Comparison of ENCODE assay signal across 8 mouse cellular contexts in genomic region chr17:13008528-13008927, GRCm38 (mm10). TPM values are rescaled to one million over a fixed set of nuclear protein-coding genes. Genes with fewer than 3 reads are reported as not detected.
DNase-seq lines count a peak whose midpoint lies in the region; ATAC-seq and TF ChIP-seq lines count a peak whose summit lies in the region.

No protein-coding gene starts in this region.

- peak overlapping the region; percentile 87 for H3K4me2 ChIP-seq in heart, embryonic 11.5 days
- H3K4me2 ChIP-seq in kidney, embryonic 15.5 days = peak overlapping the region; percentile 84

- WGBS in cerebellum, adult 2 months = 1% methylated on average over 10 of the region's 10 CpGs
- WGBS in heart, embryonic 11.5 days (ENCODE audit: insufficient replicate concordance) = 5% methylated on average over 10 of the region's 10 CpGs
- WGBS in kidney, embryonic 15.5 days = 3% methylated on average over 10 of the region's 10 CpGs

- ATAC-seq in cerebellum, adult (ENCODE audit: insufficient number of reproducible peaks, low FRiP score, low TSS enrichment) = no peak
- no peak for ATAC-seq in heart, embryonic 11.5 days (replicated peaks; ENCODE audit: insufficient number of reproducible peaks, low FRiP score, low TSS enrichment)
- 0 out of 2 replicates have a peak, but pooled peaks have one; percentile 1 for ATAC-seq in kidney, embryonic 15.5 days (replicated peaks; ENCODE audit: low FRiP score)
- ATAC-seq in monocyte, adult 5-6 weeks (replicated peaks; ENCODE audit: insufficient number of reproducible peaks, low FRiP score, low TSS enrichment, poor library complexity, severe bottlenecking) = no peak

- TF ChIP-seq POLR2A in cerebellum, adult 2 months (IDR thresholded peaks at IDR 0.05; ENCODE audit: borderline replicate concordance, insufficient read depth, low read length) = no peak

- TF ChIP-seq CTCF in cerebellum, adult 2 months (IDR thresholded peaks at IDR 0.05; ENCODE audit: borderline replicate concordance, insufficient read depth, low read depth, low read length) = no peak

- no peaks in the 10 kb centered on the region for H3K4me1 ChIP-seq in cerebellum, adult 2 months (ENCODE audit: control insufficient read depth, insufficient read depth, low read length)
- peaks cover 7% of the 10 kb centered on the region; the same call in 1 of the 2 replicates for H3K4me1 ChIP-seq in heart, embryonic 11.5 days (ENCODE audit: control insufficient read depth, insufficient read depth, low read length)
- H3K4me1 ChIP-seq in kidney, embryonic 15.5 days = peaks cover 16% of the 10 kb centered on the region

- H3K9ac ChIP-seq in heart, embryonic 11.5 days (ENCODE audit: low read depth, low read length) = peak overlapping the region; percentile 88
- H3K9ac ChIP-seq in kidney, embryonic 15.5 days = peak overlapping the region; percentile 83

- peaks cover 5% of the 10 kb centered on the region; the same call in 1 of the 2 replicates for H3K36me3 ChIP-seq in heart, embryonic 11.5 days (ENCODE audit: control insufficient read depth, insufficient read depth, low read length)
- peaks cover 32% of the 10 kb centered on the region for H3K36me3 ChIP-seq in kidney, embryonic 15.5 days

- peak in 1 of 2 experiments; percentile 32 for DNase-seq in cerebellum, adult 2 months
- peak; percentile 22 to 43 for DNase-seq in adrenal gland, postnatal 36 days
- DNase-seq in lung, postnatal 14 days = peak; percentile 13
- DNase-seq in testis, postnatal 10 days (ENCODE audit: low spot score) = peak; percentile 47

- no peaks in the 10 kb centered on the region for H3K27me3 ChIP-seq in cerebellum, adult 2 months (ENCODE audit: control insufficient read depth, insufficient read depth, low read length)
- no peaks in the 10 kb centered on the region for H3K27me3 ChIP-seq in heart, embryonic 11.5 days (ENCODE audit: control insufficient read depth, insufficient read depth, low read length)
- no peaks in the 10 kb centered on the region for H3K27me3 ChIP-seq in kidney, embryonic 15.5 days

- H3K9me3 ChIP-seq in heart, embryonic 11.5 days (replicated peaks; ENCODE audit: control insufficient read depth, low read length) = no peaks in the 10 kb centered on the region
- no peaks in the 10 kb centered on the region for H3K9me3 ChIP-seq in kidney, embryonic 15.5 days (replicated peaks)

- H3K27ac ChIP-seq in cerebellum, adult 2 months (ENCODE audit: insufficient read depth, low read length) = peak overlapping the region; percentile 79; the same call in 1 of the 2 replicates
- H3K27ac ChIP-seq in heart, embryonic 11.5 days (ENCODE audit: low read depth, low read length) = peak overlapping the region; percentile 95
- H3K27ac ChIP-seq in kidney, embryonic 15.5 days = peak overlapping the region; percentile 96

- peak overlapping the region; percentile 84 for H3K4me3 ChIP-seq in cerebellum, adult 2 months (replicated peaks; ENCODE audit: insufficient read depth, low read depth, low read length)
- peak overlapping the region; percentile 92 for H3K4me3 ChIP-seq in heart, embryonic 11.5 days (ENCODE audit: low read depth, low read length)
- H3K4me3 ChIP-seq in kidney, embryonic 15.5 days (replicated peaks) = peak overlapping the region; percentile 96

RNA-seq across cellular contexts. Expression of gene Sod2, which starts 1.9 kb away (rescaled TPM):
- 269 and 280 TPM in 2 replicates for polyA plus RNA-seq in cerebellum, adult 2 months (2012; rRNA removed)
- 100 to 1,000 TPM; 383 to 457 TPM for total RNA-seq in adrenal gland, postnatal 36 days (2021)
- polyA plus RNA-seq in heart, embryonic 11.5 days (2014; fragmentation: Nextera tagmentation; extraction: Ambion mirVana) = 308 and 326 TPM in 2 replicates
- polyA plus RNA-seq in kidney, embryonic 15.5 days (2015; fragmentation: Nextera tagmentation; extraction: Ambion mirVana) = 140 and 141 TPM in 2 replicates
- total RNA-seq in monocyte, adult 5-6 weeks (2017) = 65.9 to 86.6 TPM (median 72.3 TPM) in 3 replicates

RNA-seq across cellular contexts. Expression of gene Wtap, which starts 14.6 kb away (rescaled TPM):
- polyA plus RNA-seq in cerebellum, adult 2 months (2012; rRNA removed) = 57.6 and 57.7 TPM in 2 replicates
- 10 to 100 TPM; 59.6 to 61.9 TPM for total RNA-seq in adrenal gland, postnatal 36 days (2021)
- 83.4 and 88.8 TPM in 2 replicates for polyA plus RNA-seq in heart, embryonic 11.5 days (2014; fragmentation: Nextera tagmentation; extraction: Ambion mirVana)
- 134 and 139 TPM in 2 replicates for polyA plus RNA-seq in kidney, embryonic 15.5 days (2015; fragmentation: Nextera tagmentation; extraction: Ambion mirVana)
- 228 to 388 TPM (median 260 TPM) in 3 replicates for total RNA-seq in monocyte, adult 5-6 weeks (2017)

RNA-seq across cellular contexts. Expression of gene Gpr31b, which starts 43.6 kb away (rescaled TPM):
- not detected in 2 replicates for polyA plus RNA-seq in cerebellum, adult 2 months (2012; rRNA removed)
- under 1 TPM in 1 of 2 experiments, not detected in 1; 0.73 TPM for total RNA-seq in adrenal gland, postnatal 36 days (2021)
- 0.19 TPM in 1 of 2 replicates, not detected in the other for polyA plus RNA-seq in heart, embryonic 11.5 days (2014; fragmentation: Nextera tagmentation; extraction: Ambion mirVana)
- polyA plus RNA-seq in kidney, embryonic 15.5 days (2015; fragmentation: Nextera tagmentation; extraction: Ambion mirVana) = 0.13 TPM in 1 of 2 replicates, not detected in the other
- 1.3 to 2.8 TPM in 2 of 3 replicates, not detected in the other for total RNA-seq in monocyte, adult 5-6 weeks (2017)

RNA-seq across cellular contexts. Expression of gene Acat2, which starts 48.0 kb away (rescaled TPM):
- 45.4 and 50.6 TPM in 2 replicates for polyA plus RNA-seq in cerebellum, adult 2 months (2012; rRNA removed)
- 100 to 1,000 TPM in 1 of 2 experiments, 10 to 100 TPM in 1; 95.1 to 133 TPM for total RNA-seq in adrenal gland, postnatal 36 days (2021)
- polyA plus RNA-seq in heart, embryonic 11.5 days (2014; fragmentation: Nextera tagmentation; extraction: Ambion mirVana) = 38.3 and 56.5 TPM in 2 replicates
- 136 and 145 TPM in 2 replicates for polyA plus RNA-seq in kidney, embryonic 15.5 days (2015; fragmentation: Nextera tagmentation; extraction: Ambion mirVana)
- total RNA-seq in monocyte, adult 5-6 weeks (2017) = 5.4 to 12.1 TPM (median 10.4 TPM) in 3 replicates

RNA-seq across cellular contexts. Expression of gene Tcp10b, which starts 52.4 kb away (rescaled TPM):
- 0.62 and 0.67 TPM in 2 replicates for polyA plus RNA-seq in cerebellum, adult 2 months (2012; rRNA removed)
- total RNA-seq in adrenal gland, postnatal 36 days (2021) = 1 to 10 TPM in 1 of 2 experiments, under 1 TPM in 1; 0.73 to 1.0 TPM
- polyA plus RNA-seq in heart, embryonic 11.5 days (2014; fragmentation: Nextera tagmentation; extraction: Ambion mirVana) = not detected in 2 replicates
- polyA plus RNA-seq in kidney, embryonic 15.5 days (2015; fragmentation: Nextera tagmentation; extraction: Ambion mirVana) = 0.14 TPM in 1 of 2 replicates, not detected in the other
- 0.85 TPM in 1 of 3 replicates, not detected in the others for total RNA-seq in monocyte, adult 5-6 weeks (2017)
